Mouse (Mus musculus) erythroblast, adult 5-6 weeks (primary cell): ENCODE measurements around the gene Mfsd12. TPM values are rescaled to one million over a fixed set of nuclear protein-coding genes. Genes with fewer than 3 reads are reported as not detected.
A peak's percentile ranks its signal among the peaks of the same experiment; 100 is the strongest.

Experiments
- ATAC-seq: replicated peaks from 2 replicates; pipeline ENCODE4 v1.8.0; 2016; ENCODE audit warnings: moderate number of reproducible peaks, mild to moderate bottlenecking, moderate TSS enrichment, inconsistent platforms; ENCODE audit not compliant: poor library complexity, low FRiP score, severe bottlenecking
- total RNA-seq, 2 experiments: library from RNA; stranded (forward) in 1 of 2; stranded (reverse) in 1 of 2; fragments of 150-400 nt in 1 of 2; fragments of 200-764, 138-1000 nt in 1 of 2; gene quantifications; 2 replicates each; pipeline versions ENCODE4 v1.2.3 to v1.2.4; 2015 to 2017; ENCODE audit warnings: low replicate concordance in 2 of 2

The Mfsd12 gene
- 1.9 and 2.5 TPM in 2 replicates for total RNA-seq (2015; ENCODE audit: low replicate concordance)
- total RNA-seq (2017; ENCODE audit: low replicate concordance), result 8.7 and 10.6 TPM in 2 replicates

DNA sequence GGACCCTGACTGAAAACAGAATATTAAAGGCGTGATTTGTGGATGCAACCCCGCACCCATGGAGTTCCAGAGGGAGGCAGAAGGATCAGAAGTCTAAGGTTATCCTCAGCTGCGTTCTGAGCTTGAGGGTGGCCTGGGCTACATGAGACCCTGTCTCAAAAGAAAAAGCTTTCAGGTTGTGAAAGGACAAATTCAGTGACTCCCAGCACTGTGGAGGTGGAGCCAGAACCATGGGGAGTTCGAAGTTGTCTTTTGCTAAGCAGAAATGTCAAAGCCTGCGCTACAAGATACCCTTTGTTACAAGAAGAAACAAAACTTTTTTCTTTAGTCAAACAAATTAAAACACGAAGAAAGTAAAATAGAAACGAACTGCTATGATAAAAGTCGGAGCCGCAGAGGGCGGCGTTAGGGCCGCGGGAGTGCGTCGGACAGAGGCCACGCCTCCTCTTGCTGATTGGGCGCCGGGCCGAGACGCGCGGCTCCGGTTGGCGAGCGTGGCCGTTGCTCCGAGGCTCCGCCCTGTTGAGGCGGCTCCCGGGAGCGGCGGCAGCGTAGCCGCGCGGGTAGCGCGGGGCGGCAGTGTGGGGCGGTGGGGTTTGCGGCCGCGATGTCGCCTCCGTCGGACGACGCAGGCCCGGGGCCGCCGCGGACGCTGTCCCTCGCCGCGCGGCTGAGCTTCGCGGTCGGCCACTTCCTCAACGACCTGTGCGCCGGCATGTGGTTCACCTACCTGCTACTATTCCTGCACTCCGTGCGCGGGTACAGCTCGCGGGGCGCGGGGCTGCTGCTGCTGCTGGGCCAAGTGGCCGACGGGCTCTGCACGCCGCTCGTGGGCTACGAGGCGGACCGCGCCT lies at the start of gene Mfsd12:
Mfsd12 (plus strand) TSS at position 501 of the 854 bp plus-strand sequence.
- ATAC-seq, result peak; percentile 76

DNA sequence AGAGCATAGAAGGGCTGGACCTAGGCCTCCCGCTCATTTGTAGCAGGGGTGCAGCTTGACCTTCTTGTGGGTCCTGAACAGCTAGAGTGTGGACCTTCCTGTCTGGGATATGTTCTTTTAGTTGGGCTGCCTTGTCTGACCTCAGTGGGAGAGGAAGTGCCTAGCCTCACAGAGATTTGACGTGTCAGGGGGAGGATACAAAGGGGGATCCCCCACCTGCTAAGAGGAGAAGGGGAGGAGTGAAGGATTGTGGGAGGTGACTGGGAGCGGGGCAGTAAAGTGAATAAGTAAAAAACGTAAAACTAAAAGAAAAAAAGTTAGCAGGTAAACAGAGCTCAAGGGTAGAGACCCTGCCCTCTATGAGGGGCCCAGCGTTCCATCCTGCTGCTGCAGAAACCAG lies 47.7 kb upstream of the Mfsd12 start:
- no peak for ATAC-seq

DNA sequence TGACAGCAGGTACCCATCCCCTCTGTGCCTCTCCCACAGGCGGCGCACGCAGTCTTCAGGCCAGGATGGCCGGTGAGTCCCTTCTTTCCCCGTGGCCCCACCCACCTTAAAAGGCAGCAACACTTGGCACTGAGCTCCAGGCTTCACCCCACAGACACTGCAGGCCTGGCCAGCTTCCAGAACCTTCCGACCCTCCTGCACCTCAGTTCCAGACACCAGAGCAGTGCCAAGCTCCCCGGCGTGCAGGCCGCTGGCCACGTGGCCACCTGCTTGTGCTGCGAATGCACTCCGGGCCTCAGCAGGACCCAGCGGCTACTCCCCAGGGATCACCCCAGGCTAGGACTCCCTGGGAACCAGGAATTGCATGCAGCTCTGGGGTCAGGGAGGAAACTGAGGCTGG lies 43.7 kb upstream of the Mfsd12 start:
- ATAC-seq, result no peak

DNA sequence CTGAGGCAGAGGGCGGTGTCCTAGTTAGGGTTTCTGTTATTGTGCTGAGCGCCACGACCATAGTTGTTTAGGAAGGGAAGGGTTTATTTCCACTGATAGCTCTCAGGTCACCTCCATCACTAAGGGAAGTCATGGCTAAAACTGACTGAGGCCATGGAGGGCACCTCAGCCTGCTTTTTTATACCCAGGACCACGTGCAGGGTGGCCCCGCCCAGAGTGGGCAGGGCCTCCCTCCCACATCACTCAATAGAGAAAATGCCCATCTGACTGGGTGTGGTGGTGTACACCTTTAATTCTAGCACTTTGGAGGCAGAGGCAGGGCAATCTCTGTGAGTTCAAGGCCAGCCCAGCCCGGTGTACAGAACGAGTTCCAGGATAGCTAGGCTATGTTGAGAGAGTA lies 43.1 kb upstream of the Mfsd12 start:
- no peak for ATAC-seq

DNA sequence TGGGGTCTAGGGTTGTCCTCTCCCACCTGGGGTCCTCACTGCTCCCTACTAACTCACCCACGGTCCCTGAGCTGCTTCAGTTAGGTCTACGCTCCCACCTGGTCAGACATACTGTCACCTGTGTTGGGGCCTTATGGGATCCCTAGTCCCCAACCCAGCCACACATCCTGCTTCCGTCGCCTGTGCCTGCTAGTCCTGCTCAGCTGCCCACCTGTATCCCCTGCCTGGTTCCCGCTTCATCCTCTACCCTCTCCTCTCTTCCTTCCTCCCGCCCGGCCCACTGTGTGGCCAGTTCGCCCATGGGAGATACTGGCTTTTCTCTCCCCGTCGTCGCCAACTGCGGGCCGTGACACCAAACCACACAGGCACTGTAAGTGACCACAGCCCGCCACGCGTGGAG lies 41.7 kb upstream of the Mfsd12 start:
- no peak for ATAC-seq

DNA sequence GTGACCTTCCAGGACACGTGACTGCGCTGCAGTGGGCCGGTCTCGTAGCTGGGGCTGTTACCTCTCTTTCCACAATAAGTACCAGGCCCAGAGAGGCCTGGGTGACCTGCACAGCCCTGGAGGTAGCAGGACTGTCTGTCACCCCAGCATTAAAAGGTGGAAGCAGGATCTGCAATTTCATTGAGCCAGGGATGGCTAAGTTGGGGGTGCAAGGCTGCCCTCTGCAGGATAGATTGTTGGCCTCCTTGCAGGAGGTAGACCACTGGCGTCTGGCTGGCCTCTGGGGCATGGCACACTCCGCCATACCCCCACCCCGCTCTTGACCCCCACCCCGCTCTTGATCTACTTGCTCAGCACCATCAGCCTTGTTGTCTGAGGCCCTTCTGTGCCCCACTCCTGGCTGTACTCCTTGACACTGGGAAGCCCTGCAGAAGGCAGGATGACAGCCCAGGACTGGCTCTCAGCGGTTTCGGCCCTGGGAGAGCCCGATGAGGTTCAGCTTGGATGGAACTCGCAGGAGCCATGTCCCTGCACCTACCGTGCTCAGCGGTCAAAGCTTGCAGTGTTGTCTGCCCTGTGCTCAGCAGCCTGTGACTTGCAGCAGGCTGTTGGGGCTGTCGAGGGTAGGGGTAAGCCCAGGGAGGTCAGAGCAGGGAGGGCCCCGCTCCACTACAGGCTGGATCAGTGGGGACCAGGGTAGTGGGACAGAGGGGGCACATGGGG lies 40.8 kb upstream of the Mfsd12 start:
- ATAC-seq, result no peak

DNA sequence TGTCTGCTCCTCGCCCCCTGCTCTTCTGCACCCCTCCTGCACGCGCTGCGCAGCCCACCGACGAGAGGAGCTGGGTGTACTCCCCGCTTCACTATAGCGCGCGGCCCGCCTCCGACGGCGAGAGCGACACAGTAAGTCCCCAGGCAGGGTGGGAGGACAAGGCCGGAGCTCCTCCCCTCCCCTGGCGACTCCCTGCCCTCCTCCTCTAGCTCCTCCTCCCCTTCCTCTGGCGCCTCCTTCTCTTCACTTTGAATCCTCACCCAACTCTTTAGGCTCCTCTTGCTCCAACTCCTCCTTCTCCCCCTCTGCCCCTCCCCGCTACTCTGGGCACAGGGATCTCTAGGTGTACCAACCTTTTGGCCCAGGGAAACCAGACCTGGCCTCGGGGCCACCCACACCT lies 40.0 kb upstream of the Mfsd12 start:
- no peak for ATAC-seq

DNA sequence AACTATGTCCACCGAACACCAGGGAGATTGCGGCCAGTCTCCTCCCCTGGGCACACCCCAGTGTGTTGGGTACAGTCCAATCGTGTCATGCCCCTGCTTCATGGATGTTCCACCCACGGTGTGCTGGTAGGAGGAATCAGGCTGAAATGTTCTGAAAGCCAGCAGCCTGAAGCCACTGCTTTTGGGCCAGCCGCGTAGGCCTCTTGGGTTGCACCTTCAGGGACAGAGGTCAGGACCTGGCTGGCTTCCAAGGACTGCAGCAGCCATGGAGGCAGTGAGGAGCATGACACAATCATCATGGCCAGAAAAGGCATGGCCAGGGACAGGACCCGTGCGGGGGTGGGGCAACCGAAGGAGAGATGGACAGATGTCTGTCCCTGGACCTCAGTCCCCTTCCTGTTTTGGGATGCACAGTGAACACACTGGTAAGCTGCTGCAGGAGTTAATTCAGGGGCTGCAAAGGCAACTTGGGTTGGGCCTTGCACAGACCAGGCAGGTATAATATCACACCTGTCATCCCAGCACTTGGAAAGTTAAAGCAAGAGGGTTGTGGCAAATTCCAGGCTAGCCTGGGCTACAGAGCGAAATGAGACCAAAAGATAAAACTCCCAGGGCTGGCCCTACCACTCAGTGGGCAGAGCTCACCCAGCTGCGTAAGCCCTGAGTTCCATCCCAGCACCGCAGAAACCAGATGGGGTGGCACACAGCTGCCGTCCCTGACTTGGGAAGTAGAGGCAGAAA lies 38.5 kb upstream of the Mfsd12 start:
- no peak for ATAC-seq

DNA sequence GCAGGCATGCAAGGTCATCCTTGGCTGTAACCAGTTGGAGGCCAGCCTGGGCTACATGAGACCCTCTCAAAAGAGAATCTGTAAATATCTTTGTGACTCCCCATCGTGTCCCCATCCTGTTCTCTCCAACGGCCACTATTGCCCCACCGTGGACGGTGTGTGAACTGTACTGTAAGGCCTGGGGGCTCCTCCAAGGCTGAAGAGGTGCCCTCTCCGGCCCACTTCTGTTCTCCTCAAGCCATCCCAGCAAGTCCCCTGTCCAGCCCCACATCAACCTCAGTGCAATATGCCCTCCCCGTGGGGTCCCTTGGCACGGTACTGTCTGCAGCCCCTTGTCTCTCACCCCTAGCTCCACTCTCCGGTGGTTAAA lies 38.0 kb upstream of the Mfsd12 start:
- no peak for ATAC-seq

DNA sequence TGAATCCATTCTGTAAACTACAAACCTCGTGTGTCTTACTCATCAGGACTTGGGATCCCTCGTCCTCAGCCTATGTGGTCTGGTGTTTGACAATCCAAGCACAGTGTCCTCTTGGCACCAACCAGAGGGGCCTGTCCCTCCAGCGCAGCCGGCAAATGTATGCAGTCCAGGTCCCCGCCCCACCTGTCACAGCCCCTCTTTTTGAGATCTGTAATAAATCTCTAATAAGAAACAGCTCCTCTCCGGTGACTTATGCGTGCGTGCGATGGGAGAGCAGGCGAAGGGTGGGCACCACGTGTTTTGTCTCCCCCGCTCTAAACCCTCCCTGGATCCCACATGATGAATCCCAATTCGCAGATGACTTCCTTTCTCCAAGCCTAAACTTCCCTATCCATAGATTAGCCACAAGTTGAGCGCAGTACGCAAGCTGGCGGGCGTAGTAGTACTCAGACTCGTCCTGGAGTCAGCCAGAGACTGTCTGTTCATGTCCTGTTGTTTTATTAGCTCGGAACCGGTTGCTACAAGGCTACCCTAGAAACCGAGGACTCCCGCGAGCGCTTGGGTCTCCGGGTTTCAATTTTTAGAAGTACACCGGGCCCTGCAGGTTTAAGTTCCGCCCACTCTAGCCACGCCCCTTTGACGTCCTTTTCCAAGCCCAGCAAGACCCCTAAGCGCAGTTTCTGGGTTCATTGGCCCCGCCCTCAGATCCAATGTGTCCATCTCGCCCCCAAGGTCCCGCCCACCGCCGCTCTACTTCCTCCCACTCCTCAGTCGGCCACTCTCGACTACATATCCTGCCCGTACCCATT lies 37.3 kb upstream of the Mfsd12 start:
- peak; percentile 35 for ATAC-seq

DNA sequence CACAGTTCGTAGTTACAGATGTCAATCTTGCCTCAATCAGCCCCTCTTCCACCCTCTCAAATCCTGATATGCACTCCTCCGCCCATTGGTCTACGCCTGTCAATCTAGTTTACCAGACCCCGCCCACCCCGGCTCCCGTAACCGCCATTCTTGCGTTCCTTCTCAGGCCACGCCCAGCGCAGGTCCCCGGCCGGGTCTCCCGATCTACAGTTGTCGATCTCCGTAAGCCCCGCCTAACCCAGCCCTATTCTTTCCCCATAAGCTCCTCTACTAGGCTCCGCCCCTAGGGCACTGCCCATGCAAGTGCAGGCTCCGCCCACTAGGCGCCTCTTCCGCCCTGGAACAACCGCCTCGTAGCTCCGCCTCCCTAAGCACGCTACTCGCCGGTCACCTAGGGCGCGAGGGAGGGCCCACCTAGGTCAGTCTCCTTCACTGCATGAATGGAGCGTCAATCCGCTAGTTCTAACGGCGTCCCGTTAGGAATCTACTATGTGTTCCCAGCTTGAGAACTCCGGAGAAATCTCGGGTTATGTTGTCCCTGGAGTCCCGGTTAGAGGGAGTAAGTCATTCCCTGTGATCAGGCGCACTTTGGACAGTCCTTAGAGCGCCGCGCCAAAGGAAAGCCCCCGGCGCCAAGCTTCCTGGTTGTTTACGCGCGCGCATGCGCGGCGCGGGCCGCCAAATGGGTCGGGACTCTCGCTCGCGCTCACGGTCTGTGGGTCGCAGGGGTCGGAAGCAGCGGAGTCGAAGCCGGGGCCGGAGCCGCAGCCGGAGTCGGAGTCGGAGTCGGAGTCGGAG lies 36.5 kb upstream of the Mfsd12 start, which contains the start of gene Cactin:
Cactin (plus strand) TSS at position 554 of the 798 bp plus-strand sequence.
- peak; percentile 80 for ATAC-seq

DNA sequence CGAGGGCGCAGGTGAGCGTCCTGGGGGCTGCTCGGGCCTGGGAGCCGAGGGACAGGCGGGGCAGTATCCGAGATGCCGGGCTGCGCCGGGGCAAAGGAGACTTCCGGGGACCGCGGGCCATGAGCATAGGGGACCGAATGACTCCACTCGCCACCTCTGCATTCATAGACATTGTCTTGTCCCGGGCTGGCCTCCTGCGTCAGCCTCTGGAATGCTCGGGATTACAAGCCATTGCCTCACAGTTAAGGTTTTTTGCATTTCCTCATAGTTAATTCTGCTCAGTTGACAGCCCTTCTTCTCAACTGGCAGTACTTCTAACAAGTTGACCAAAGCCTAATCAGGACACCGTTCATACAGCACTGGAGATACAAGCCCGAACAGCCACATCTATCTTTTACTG lies 35.9 kb upstream of the Mfsd12 start:
- no peak for ATAC-seq

DNA sequence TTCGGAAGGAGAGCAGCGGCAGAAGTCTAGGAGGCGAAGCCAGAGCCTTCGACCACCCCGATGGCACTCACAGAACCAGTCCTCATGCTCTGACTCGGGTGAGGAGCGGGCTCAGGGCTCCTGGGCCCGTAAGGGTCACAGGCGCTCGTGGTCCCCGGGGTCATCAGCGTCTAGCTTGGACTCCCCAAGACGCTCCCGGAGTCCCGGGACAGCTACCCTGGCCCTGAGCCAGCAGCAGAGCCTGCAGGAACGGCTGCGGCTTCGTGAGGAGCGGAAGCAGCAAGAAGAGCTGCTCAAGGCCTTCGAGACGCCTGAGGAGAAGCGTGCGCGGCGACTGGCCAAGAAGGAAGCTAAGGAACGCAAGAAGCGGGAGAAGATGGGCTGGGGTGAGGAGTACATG lies 34.8 kb upstream of the Mfsd12 start:
- no peak for ATAC-seq

DNA sequence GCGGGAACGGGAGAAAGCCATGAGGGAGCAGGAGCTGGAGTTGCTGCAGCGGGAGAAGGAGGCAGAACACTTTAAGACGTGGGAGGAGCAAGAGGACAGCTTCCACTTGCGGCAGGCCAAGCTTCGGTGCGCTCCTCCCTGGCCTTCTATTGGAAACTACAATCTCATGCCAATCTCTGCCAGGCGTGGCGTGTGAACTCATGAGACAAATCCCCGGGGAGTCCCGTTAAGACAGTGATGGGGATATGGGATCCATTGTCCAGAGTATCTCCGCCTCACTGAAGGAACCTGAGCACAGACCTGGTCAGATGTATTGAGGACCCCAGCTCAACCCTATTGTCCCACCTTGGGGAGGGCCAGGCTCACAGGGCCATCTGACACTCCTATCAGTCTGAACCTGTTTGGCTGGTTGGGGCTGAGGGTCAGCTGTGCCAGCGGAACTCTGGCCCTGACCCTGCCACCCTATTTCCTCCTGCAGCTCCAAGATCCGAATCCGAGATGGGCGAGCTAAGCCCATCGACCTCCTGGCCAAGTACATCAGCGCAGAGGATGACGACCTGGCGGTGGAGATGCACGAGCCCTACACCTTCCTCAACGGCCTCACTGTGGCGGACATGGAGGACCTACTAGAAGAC lies 34.0 kb upstream of the Mfsd12 start:
- ATAC-seq, result no peak

DNA sequence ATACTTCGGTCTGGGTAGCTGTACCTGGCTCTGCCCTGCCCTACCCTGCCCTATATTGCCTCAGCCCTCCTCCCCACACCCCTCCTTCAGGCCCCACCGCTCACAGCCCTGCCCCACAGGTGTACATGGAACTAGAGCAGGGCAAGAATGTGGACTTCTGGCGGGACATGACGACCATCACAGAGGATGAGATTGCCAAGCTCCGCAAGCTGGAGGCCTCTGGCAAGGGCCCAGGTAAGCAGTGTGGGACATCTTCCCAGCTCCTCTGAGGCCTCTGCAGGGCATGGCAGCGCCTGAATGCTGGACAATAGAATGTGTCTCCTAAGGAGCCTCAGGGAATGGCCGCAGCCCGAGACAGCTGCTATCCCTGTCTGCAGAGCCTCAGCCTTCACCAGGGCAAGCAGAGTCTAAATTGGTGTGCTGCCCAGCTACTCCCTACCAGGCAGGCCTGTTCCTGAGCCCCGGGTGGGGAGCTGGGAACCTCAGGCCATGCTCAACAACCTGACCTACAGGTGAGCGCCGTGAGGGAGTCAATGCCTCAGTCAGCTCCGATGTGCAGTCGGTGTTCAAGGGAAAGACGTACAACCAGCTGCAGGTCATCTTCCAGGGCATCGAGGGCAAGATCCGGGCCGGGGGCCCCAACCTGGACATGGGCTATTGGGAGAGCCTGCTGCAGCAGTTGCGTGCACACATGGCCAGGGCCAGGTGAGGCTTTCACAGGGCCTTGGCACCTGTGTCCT lies 33.3 kb upstream of the Mfsd12 start:
- no peak for ATAC-seq

DNA sequence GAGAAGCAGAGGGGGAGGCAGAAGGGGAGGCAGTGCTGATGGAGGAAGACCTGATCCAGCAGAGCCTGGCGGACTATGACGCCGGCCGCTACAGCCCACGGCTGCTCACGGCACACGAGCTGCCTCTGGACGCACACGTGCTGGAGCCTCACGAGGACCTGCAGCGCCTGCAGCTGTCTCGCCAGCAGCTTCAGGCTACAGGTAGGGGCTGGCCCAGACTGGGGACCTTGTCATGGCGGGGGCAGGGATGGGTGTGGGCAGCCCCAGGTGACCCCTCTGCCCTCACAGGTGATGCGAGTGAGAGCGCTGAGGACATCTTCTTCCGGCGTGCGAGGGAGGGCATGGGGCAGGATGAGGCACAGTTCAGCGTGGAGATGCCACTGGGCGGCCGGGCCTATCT lies 32.1 kb upstream of the Mfsd12 start:
- no peak for ATAC-seq

DNA sequence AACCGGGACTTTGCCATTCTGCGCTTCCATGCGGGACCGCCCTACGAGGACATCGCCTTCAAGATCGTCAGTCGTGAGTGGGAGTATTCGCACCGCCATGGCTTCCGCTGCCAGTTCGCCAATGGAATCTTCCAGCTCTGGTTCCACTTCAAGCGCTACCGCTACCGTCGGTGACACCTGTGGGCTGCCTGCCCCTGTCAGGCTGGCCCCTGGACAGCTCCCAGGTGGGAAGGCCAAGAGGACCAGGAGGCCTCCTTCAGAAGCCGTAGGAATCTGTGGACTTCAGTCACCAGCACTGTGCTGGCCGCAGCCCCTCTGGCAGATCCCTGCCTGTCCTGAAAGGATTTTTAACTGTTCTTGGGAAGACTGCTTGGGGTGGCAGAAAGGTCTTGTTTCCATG lies 31.5 kb upstream of the Mfsd12 start:
- no peak for ATAC-seq

DNA sequence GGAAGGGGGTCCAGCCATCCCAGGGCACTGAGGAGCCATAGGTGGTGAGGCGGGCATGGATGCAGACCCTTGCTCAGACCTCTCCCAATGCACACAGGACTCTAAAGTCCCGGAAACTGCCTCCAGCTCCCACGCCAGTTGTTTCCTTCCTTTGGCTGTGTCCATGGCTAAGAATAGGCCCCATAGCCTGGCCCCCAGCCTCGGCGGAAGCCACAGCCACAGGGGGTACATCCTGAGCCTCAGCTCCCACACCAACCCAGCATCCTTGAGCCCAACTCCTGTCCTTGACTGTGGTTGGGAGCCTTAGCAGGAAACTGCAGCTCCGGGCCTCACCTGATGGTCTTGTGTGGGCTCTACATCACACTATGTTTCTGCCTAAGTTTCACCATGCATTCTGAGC lies 30.4 kb upstream of the Mfsd12 start:
- ATAC-seq, result no peak
